Mouse (Mus musculus): Measurements from ENCODE around the gene Fam205a1. TPM values are rescaled to one million over a fixed set of nuclear protein-coding genes. Genes with fewer than 3 reads are reported as not detected.

Gene Fam205a1
- polyA plus RNA-seq (2012; rRNA removed; ENCODE audit: low replicate concordance), result not detected in 2 replicates

DNA sequence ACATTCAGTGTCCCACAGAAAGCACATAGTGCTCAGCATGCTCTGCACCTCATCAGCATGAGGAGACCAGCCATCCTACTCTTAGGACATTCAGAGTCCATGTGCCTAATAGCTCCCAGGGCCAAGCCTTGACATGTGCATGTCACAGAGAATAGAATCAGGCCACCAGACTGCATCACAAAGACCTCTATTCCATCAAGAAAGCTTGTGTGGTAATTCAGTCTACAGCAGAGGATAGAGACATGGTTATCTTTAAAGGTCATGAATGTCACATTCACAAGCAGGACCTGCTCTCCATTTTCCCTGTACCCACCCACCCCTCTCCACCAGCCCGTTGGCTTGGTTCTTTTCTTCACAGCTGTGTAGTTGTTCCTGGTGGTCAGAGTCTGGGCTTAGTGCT lies at the start of gene Fam205a1:
Fam205a1 (minus strand) TSS at position 101 of the 400 bp plus-strand sequence.

DNA sequence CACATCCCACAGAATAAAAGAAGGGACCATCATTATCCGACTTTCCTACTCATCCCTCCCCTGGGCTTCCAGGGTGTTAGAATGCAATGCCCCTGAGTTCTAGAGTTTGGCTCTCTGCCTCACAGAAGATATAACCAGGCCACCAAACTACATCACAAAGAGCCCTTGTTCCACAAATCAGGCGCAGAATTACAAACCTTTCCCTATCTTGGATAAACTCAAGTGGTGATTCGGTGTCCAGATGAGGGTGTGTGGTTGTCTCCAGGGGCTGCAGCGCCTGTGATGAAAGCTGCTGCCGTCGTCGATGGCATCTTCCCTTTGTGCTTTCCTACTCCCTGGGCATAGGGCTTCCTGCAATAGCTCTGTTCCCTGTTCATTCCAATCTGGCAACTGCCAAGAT lies 20.4 kb upstream of the Fam205a1 start, which contains the start of gene Fam205c:
Fam205c (minus strand) TSS at position 101 of the 400 bp plus-strand sequence.

DNA sequence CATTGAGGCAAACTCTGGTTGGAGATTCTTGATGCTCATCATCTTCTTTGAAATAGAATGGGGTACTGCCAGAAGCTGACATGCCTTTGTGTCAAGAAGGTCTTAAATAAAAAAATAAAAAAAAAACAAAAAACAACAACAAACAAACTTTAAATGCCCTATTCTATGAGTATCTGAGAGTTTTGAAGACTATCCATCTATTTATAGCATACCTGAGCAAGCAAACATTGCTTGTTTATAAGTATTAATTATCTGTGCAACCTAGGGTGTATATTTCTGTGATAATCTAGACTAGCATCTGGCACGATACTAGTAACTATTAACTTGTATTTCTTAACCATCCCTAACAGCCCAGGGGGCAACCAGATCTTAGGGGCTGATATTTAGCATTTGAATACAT lies 3.0 kb upstream of the Fam205a1 start, which contains the start of gene Gm12394:
Gm12394 (minus strand) TSS at position 101 of the 400 bp plus-strand sequence.

Other genes starting within 250 kb of the Fam205a1 start
- gene Gm10591, start 241.7 kb downstream of the Fam205a1 start, polyA plus RNA-seq (2012; rRNA removed; ENCODE audit: low replicate concordance), result 1.1 TPM in 1 of 2 replicates, not detected in the other
- gene Gm2564, start 224.2 kb downstream of the Fam205a1 start, polyA plus RNA-seq (2012; rRNA removed; ENCODE audit: low replicate concordance), result 0.41 and 1.3 TPM in 2 replicates
- gene Ccl27b, start 198.6 kb downstream of the Fam205a1 start, polyA plus RNA-seq (2012; rRNA removed; ENCODE audit: low replicate concordance), result not detected in 2 replicates
- not detected in 2 replicates for gene Il11ra2, start 192.0 kb downstream of the Fam205a1 start, polyA plus RNA-seq (2012; rRNA removed; ENCODE audit: low replicate concordance)
- gene 4930578G10Rik, start 118.3 kb downstream of the Fam205a1 start, polyA plus RNA-seq (2012; rRNA removed; ENCODE audit: low replicate concordance), result not detected in 2 replicates
- 3.9 and 8.2 TPM in 2 replicates for gene Ccl19, start 97.3 kb downstream of the Fam205a1 start, polyA plus RNA-seq (2012; rRNA removed; ENCODE audit: low replicate concordance)
- 25.7 and 25.8 TPM in 2 replicates for gene Ccl21a, start 79.9 kb downstream of the Fam205a1 start, polyA plus RNA-seq (2012; rRNA removed; ENCODE audit: low replicate concordance)
- gene Gm12394, start 2.9 kb upstream of the Fam205a1 start, polyA plus RNA-seq (2012; rRNA removed; ENCODE audit: low replicate concordance), result not detected in 2 replicates
- gene Fam205c, start 20.3 kb upstream of the Fam205a1 start, polyA plus RNA-seq (2012; rRNA removed; ENCODE audit: low replicate concordance), result not detected in 2 replicates
- gene Phf24, start 62.8 kb upstream of the Fam205a1 start, polyA plus RNA-seq (2012; rRNA removed; ENCODE audit: low replicate concordance), result 0.57 and 0.70 TPM in 2 replicates
- gene Dnajb5, start 95.9 kb upstream of the Fam205a1 start, polyA plus RNA-seq (2012; rRNA removed; ENCODE audit: low replicate concordance), result 4.2 and 9.0 TPM in 2 replicates
- gene 1700022I11Rik, start 115.7 kb upstream of the Fam205a1 start, polyA plus RNA-seq (2012; rRNA removed; ENCODE audit: low replicate concordance), result not detected in 2 replicates
- gene Vcp, start 146.6 kb upstream of the Fam205a1 start, polyA plus RNA-seq (2012; rRNA removed; ENCODE audit: low replicate concordance), result 149 and 296 TPM in 2 replicates
- 8.5 and 11.1 TPM in 2 replicates for gene Fancg, start 156.6 kb upstream of the Fam205a1 start, polyA plus RNA-seq (2012; rRNA removed; ENCODE audit: low replicate concordance)
- gene Pigo, start 171.9 kb upstream of the Fam205a1 start, polyA plus RNA-seq (2012; rRNA removed; ENCODE audit: low replicate concordance), result 30.0 and 31.1 TPM in 2 replicates
- 58.6 and 93.0 TPM in 2 replicates for gene Stoml2, start 177.8 kb upstream of the Fam205a1 start, polyA plus RNA-seq (2012; rRNA removed; ENCODE audit: low replicate concordance)
- gene Fam214b, start 192.3 kb upstream of the Fam205a1 start, polyA plus RNA-seq (2012; rRNA removed; ENCODE audit: low replicate concordance), result 34.4 and 64.2 TPM in 2 replicates
- gene Unc13b, start 205.1 kb upstream of the Fam205a1 start, polyA plus RNA-seq (2012; rRNA removed; ENCODE audit: low replicate concordance), result 4.8 and 9.7 TPM in 2 replicates